Mouse (Mus musculus): ENCODE measurements around the gene Sipa1l1.

GRCm38 (mm10) chr12:82237946-82238345 is 68.8 kb downstream of the Sipa1l1 start:
- no peak for TF ChIP-seq POLR2A (IDR thresholded peaks at IDR 0.05; ENCODE audit: extremely low read depth, insufficient read depth, low read length)
- no peak for TF ChIP-seq CTCF (IDR thresholded peaks at IDR 0.05; ENCODE audit: extremely low read depth, insufficient read depth, low read length)

Data from cortical plate, adult 2 months (tissue).